Mouse (Mus musculus) T-helper 2 cell (primary cell): ENCODE data around the gene Foxc2.

Source experiments
- in situ Hi-C: fragments of 300-600 bp; cut with MboI, MseI; formaldehyde crosslinking; loops from one replicate; pipeline ENCODE4 v1.15.1; 2025; ENCODE audit warnings: high pct_unique_total_duplicates

Foxc2 gene

GRCm38 (mm10) chr8:121085561-121085960 lies 30.4 kb upstream of the Foxc2 start:
- in situ Hi-C loops, result loop anchor here (5.0 to 25.0 kb wide), 2 partner anchors 248 to 398 kb away; no protein-coding TSS in a partner anchor

- in situ Hi-C loops, result loop anchor here (5.0 to 25.0 kb wide), 2 partner anchors 249 to 399 kb away; no protein-coding TSS in a partner anchor
Observed at GRCm38 (mm10) chr8:121086004-121086900, 29.7 kb upstream of the Foxc2 start.

- in situ Hi-C loops, result loop anchor here (5.0 to 25.0 kb wide), 2 partner anchors 251 to 401 kb away; no protein-coding TSS in a partner anchor
Observed at GRCm38 (mm10) chr8:121088281-121088680, 27.7 kb upstream of the Foxc2 start.

GRCm38 (mm10) chr8:121088871-121089630 lies 26.9 kb upstream of the Foxc2 start:
- in situ Hi-C loops, result loop anchor here (5.0 to 25.0 kb wide), 2 partner anchors 252 to 402 kb away; no protein-coding TSS in a partner anchor

GRCm38 (mm10) chr8:121089631-121090380 lies 26.2 kb upstream of the Foxc2 start:
- in situ Hi-C loops, result loop anchor here (5.0 to 25.0 kb wide), 4 partner anchors 123 to 403 kb away; no protein-coding TSS in a partner anchor

GRCm38 (mm10) chr8:121090716-121091115 lies 25.3 kb upstream of the Foxc2 start:
- in situ Hi-C loops, result loop anchor here (5.0 to 25.0 kb wide), 3 partner anchors 123 to 403 kb away; no protein-coding TSS in a partner anchor

- in situ Hi-C loops, result loop anchor here (5.0 to 25.0 kb wide), 3 partner anchors 125 to 405 kb away; no protein-coding TSS in a partner anchor
Observed at GRCm38 (mm10) chr8:121092141-121092540, 23.8 kb upstream of the Foxc2 start.

- in situ Hi-C loops, result loop anchor here (5.0 to 25.0 kb wide), 3 partner anchors 125 to 405 kb away; no protein-coding TSS in a partner anchor
Observed at GRCm38 (mm10) chr8:121092627-121093026, 23.3 kb upstream of the Foxc2 start.

GRCm38 (mm10) chr8:121093496-121093895 lies 22.5 kb upstream of the Foxc2 start:
- in situ Hi-C loops, result loop anchor here (5.0 to 25.0 kb wide), 3 partner anchors 126 to 406 kb away; no protein-coding TSS in a partner anchor

- in situ Hi-C loops, result no loop called here
Observed at GRCm38 (mm10) chr8:121104049-121104818, 11.7 kb upstream of the Foxc2 start.

GRCm38 (mm10) chr8:121107668-121108656 lies 8.0 kb upstream of the Foxc2 start, which contains the start of gene Mthfsd:
Mthfsd (minus strand) TSS chr8:121108392.
- in situ Hi-C loops, result no loop called here

GRCm38 (mm10) chr8:121108657-121109056 lies 7.3 kb upstream of the Foxc2 start:
- in situ Hi-C loops, result no loop called here

- in situ Hi-C loops, result loop anchor here (5.0 kb wide), 2 partner anchors 101 to 401 kb away; no protein-coding TSS in a partner anchor
Observed at GRCm38 (mm10) chr8:121111145-121111907, 4.6 kb upstream of the Foxc2 start.

- in situ Hi-C loops, result loop anchor here (5.0 kb wide), 2 partner anchors 99 to 399 kb away; no protein-coding TSS in a partner anchor
Observed at GRCm38 (mm10) chr8:121113261-121113660, 2.7 kb upstream of the Foxc2 start.

GRCm38 (mm10) chr8:121115136-121115535 lies 835 bp upstream of the Foxc2 start:
- in situ Hi-C loops, result no loop called here

GRCm38 (mm10) chr8:121116591-121117185 lies 717 bp downstream of the Foxc2 start:
- in situ Hi-C loops, result no loop called here

- in situ Hi-C loops, result no loop called here
Observed at GRCm38 (mm10) chr8:121117186-121117651, 1.2 kb downstream of the Foxc2 start.
